Mouse (Mus musculus): ENCODE measurements around the gene Fam207a.

Gene Fam207a

GRCm38 (mm10) chr10:77500636-77501035 lies 14.9 kb downstream of the Fam207a start:
- no peak for DNase-seq

- no peak for DNase-seq
Observed at GRCm38 (mm10) chr10:77498254-77498653, 17.3 kb downstream of the Fam207a start.

GRCm38 (mm10) chr10:77497185-77497584 lies 18.4 kb downstream of the Fam207a start:
- DNase-seq = no peak

DNA sequence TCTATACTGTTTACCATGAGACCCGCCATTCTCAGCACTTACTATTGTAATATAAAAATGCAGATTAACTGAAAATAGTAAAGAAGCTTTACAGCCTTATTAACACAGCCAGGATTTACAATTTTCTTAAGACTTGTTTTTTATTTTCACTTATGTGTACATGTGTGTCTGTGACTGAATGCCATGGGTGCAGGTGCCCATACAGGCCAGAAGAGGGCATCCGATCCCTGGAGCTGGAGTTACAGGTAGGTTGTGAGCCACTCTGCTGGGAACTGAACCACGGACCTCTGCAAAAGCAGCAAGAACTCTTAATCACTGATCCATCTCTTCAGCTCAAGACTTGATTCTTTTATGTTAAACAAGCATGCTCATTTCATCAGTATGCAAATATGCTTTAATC lies 22.7 kb downstream of the Fam207a start:
- no peak for DNase-seq

DNA sequence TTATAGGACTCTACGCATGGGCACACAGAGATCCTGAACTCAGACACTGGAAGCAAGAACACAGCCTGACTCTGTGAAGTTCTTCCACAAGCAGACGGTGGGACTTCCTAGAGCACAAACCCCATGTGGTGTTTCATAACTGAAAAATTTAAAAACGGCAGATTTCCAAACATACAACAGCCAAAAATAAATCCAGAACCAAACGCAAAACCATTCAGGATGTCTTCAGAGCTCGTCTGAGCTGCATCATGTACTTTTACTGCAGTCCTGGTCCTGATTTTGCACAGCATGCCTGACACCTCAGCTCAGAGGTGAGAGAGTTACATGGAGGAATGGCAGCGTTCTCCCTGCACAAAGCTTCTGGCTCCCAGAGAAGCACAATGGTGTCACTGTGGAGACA lies 24.0 kb downstream of the Fam207a start:
- no peak for DNase-seq

GRCm38 (mm10) chr10:77488168-77488567 lies 27.4 kb downstream of the Fam207a start:
- no peak for DNase-seq

DNA sequence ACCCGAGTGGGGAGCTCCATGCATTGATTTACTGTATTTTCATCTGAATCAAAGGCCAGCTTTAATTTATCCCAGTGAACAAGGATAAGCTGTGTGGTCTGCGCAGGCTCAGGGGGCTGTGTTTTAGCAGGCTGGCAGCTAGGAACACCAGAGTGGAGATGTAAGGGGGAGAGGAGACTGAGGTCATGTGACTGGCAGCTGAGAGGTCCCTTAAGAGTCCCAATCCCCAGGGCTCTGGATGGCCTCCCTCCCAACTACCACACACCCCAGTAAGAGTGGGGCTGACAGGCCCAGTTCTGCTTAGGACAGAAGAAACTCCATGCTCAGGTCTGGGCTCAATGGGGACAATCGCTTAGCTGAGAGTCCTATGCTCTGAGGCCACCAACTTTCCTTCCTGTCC lies 29.8 kb downstream of the Fam207a start:
- DNase-seq = no peak

- DNase-seq = no peak
Observed at GRCm38 (mm10) chr10:77484205-77484935, 31.2 kb downstream of the Fam207a start.

GRCm38 (mm10) chr10:77481814-77482213 lies 33.8 kb downstream of the Fam207a start:
- DNase-seq = no peak

GRCm38 (mm10) chr10:77479972-77480371 lies 35.6 kb downstream of the Fam207a start:
- DNase-seq = no peak

- no peak for DNase-seq
Observed at GRCm38 (mm10) chr10:77476907-77477306, 38.7 kb downstream of the Fam207a start.

- DNase-seq = no peak
Observed at GRCm38 (mm10) chr10:77472188-77472587, 43.4 kb downstream of the Fam207a start.

GRCm38 (mm10) chr10:77471512-77471911 lies 44.1 kb downstream of the Fam207a start:
- DNase-seq = no peak

GRCm38 (mm10) chr10:77470763-77471162 lies 44.8 kb downstream of the Fam207a start:
- DNase-seq = peak; percentile 92

- no peak for DNase-seq
Observed at GRCm38 (mm10) chr10:77468675-77469074, 46.9 kb downstream of the Fam207a start.

- DNase-seq = no peak
Observed at GRCm38 (mm10) chr10:77467407-77467806, 48.2 kb downstream of the Fam207a start.

DNA sequence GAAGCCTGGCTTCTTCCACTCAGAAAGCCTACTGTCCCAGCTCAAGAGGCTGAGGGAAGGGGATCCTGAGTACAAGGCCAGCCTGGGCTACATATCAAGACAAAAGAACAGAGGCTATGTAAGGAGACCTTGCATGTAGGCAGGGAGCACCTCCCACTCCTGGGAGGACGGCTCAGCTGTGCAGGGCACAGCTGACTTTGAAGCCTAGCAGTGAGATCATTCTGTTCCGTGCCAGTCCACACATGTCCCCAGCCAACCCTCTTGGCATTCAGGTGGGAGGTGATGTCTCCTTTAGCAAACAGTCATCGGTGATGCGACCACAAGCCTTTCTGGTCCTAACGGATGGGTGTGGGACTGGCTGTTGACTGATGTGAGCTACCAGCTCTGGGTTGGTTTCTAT lies 49.7 kb downstream of the Fam207a start:
- no peak for DNase-seq

- peak; percentile 73 for DNase-seq
Observed at GRCm38 (mm10) chr10:77464181-77464936, 51.2 kb downstream of the Fam207a start.

DNA sequence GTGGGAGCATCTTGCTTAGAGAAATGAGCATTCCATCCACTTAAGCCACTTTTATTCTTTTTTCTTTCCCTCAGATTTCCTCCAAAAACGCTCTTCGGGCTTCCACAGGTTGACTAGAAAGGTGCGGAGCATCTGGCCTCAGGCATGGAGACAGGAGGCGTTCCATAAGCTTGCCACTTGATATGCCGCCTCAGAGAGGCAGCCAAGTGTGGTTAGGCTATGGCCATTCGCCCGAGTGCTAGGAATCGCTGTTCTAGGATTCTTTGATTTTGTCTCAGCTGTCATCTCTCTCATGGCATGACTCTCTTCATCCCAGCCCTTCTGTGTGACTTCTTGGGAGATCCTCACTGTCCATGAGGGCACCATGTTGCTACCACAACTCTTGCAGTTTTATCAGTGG lies 54.4 kb downstream of the Fam207a start:
- no peak for DNase-seq

GRCm38 (mm10) chr10:77457701-77458100 lies 57.9 kb downstream of the Fam207a start:
- no peak for DNase-seq

DNA sequence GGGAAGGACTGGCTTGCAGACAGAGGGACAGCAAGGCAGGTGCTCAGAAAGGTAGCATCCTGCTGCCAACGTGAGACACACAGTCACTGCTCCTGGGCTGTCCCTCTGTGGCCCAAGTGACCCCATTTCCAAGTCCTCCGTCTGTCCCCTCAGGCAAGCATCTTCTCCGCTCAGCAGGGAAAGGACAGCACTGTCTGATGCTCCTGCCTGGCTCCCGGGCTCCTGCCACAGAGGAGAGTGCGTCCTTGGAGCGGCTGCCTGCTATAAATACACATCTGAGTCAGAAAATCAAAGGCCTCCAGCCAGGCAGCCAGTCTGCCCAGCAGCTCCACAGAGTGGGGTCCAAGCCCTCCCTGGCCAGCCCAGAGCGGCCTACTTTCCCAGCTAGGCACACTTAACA lies 59.1 kb downstream of the Fam207a start:
- peak; percentile 95 for DNase-seq

GRCm38 (mm10) chr10:77455251-77456010 lies 60.2 kb downstream of the Fam207a start:
- DNase-seq = no peak

- no peak for DNase-seq
Observed at GRCm38 (mm10) chr10:77454795-77455194, 60.8 kb downstream of the Fam207a start.

DNA sequence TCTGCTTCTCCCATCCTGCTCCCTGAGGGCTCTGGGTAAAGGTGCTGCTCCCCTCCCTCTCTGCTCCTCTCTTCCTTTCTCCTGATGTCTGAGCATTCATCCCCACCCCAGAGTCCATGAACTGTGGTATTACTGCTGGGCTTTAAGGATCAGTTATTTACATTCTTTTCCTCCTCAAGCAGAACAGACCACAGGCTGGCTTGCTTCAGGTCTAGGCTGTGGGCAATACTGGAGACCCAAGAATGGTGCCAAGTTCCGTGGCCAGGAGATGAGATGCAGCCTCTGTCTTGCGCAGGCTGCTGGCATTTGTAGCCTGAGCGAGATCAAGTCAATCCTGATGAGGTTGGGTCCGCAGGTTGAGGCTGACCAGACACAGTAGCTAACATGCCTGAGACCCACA lies 63.8 kb downstream of the Fam207a start:
- no peak for DNase-seq

Measured in cerebellum, adult 9-10 months (tissue).